Comparison of ENCODE assay signal across 8 mouse cellular contexts in genomic region chr8:94666456-94667308, GRCm38 (mm10). TPM values are rescaled to one million over a fixed set of nuclear protein-coding genes. Genes with fewer than 3 reads are reported as not detected.
DNase-seq lines count a peak whose midpoint lies in the region; ATAC-seq lines count a peak whose summit lies in the region.

Gene Arl2bp, plus strand, starts transcription at chr8:94666600.

- intact Hi-C loops in gastrocnemius, postnatal 14 days (cut with DNase I; ENCODE audit: low total_unique reads): no loop called here
- intact Hi-C loops in left cerebral cortex, postnatal 10 days (cut with DNase I): no loop called here

- DNase-seq in adipocyte (ENCODE audit: low spot score): peak; percentile 95
- DNase-seq in embryo, embryonic 10 days (ENCODE audit: low spot score): peak; percentile 97
- peak; percentile 96 for DNase-seq in gastrocnemius, postnatal 14 days
- DNase-seq in left cerebral cortex, postnatal 10 days (ENCODE audit: extremely low spot score in 1 of 2, low spot score in 2 of 2): peak; percentile 93 to 98
- peak; percentile 93 for DNase-seq in right cerebral cortex, postnatal 25 days
- peak; percentile 95 for DNase-seq in urinary bladder, postnatal 4 days (ENCODE audit: low spot score in 2 of 2)

- peak; percentile 99 for ATAC-seq in inflammation-experienced regulatory T-cells, adult 6 months
- ATAC-seq in megakaryocyte-erythroid progenitor cell, adult 5-6 weeks (replicated peaks; ENCODE audit: low FRiP score, low TSS enrichment, poor library complexity, severe bottlenecking): peak; percentile 100

RNA-seq across cellular contexts. Expression of gene Arl2bp, which starts in this region (rescaled TPM):
- total RNA-seq in gastrocnemius, postnatal 14 days (2021): 10 to 100 TPM; 63.2 to 64.6 TPM
- polyA plus RNA-seq in inflammation-experienced regulatory T-cells, adult 6 months (2017; shearing (Covaris generic)): 10 to 100 TPM; 24.0 to 32.2 (median 29.5) TPM
- 100 to 1,000 TPM; 149 to 156 TPM for total RNA-seq in left cerebral cortex, postnatal 10 days (2021)
- total RNA-seq in megakaryocyte-erythroid progenitor cell, adult 5-6 weeks (2014; fragmentation: Nextera tagmentation): 51.1 and 64.0 TPM in 2 replicates
- 124 and 152 TPM in 2 replicates for total RNA-seq in megakaryocyte-erythroid progenitor cell, adult 5-6 weeks (2017)

Comparison
In these comparisons a context has a peak if more than half of its experiments do, and no peak if none do; other contexts are left out.
1. Peak in every context shown above with its lines: DNase-seq and ATAC-seq.